Mouse (Mus musculus) lung, postnatal 4 days (tissue): Measurements from ENCODE around the gene Acot13.

ENCODE experiments used
- DNase-seq, 2 experiments: peaks; one replicate each; pipeline ENCODE4 v3.0.0; 2021

Acot13 gene

DNA sequence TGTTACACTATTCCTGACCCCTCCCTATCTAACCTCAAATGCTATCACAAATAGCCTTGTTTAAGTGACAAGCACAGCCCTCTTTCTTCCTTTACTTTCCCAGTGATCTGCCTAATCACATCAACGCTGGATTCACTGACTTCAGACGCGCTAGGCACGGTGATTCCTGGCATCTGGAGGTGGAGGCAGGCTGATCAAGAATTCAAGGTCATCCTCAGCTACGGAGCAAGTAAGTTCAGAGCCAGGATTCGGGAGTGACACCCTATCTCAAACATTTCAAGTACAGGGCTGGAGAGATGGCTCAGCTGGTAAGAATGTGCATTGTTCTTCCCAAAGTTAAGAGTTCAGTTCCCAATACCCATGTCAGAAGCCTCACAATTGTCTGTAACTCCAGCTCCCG lies 5.2 kb downstream of the Acot13 start:
- no peak for DNase-seq

DNA sequence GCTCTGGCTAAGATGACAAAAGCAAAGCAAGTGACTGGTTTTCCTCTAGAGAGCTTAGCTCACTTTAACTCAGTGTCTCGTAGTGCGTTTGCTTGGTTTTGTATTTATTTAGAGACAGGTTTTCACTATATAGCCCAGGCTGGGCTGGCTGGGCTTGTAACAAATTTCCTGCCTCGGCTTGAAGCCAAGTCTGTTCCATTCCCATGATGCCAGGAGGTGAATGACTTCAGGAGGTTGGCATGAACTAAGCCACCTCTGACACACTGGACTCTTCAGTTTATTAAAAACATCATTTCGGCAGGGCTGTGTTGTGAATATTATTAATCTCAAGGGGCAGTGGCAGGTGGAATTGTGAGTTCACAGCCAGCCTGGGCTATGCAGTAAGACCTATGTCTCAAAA lies 5.8 kb downstream of the Acot13 start:
- no peak for DNase-seq

DNA sequence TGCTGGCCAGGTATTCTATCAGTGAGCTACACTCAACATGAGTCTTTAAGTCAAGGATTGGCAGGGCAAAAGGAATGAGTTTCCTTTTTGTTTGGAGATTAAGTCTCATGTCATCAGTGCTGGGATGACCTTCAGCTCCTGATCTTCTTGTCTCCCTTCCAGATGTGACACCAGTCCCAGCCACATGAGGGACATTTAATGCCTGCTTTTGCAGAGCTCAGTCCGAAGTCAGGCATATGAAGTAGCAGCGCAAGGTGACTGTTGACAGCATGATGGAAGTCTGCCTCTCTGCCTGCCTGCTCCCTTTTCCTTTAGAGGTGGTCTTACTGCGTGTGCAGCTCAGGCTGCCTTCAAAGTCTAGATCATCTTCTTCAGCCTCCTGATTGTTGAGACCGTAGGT lies 6.7 kb downstream of the Acot13 start:
- DNase-seq, result no peak

DNA sequence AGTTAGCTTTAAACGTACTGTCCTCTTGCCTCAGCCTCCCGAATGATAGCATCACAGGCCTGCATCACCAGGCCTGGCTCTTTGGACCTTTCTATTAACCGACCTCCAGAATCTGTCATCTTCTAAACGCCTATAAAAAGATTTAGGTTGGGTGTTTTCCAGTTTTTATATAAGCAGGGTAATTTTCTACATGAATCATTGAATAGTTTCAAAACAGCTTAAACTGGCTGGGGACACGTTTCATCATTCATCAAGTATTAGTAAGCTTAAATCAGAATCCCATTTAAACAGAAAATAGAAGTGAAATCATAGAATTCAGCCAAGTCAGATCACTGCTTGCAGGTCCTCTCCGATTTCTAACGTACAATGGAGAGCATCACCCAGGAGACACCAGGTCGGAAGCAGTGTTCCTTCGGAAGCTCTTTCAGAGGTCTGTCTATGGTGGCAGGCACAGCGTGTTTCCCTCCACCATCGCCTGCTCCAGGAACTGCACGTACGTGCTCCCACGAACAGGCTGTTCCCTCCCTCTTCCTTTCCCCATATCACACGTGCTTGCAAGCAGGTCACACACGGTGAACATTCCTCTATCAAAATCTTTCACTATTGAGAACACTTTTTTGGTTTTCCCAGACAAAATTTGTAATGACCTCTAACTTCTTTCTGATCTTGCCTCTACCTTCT lies 8.5 kb downstream of the Acot13 start:
- DNase-seq, result no peak

DNA sequence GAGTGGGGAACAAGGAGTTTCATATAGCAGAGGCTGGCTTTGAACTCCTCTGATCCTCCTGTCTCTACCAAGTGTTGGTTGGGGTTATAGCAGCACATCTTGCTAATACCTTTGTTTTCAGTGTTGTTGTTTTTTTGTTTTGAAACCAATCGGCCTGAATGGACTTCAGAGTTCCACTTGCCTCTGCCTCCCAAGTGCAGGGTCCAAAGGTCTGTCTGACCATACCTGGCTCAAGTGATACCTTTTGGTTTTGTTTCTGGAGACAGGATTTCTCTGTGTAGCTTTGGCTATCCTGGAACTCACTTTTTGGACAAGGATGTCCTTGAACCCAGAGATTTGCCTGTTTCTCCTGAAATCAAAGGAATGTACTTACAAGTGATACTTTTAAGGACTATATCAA lies 11.4 kb downstream of the Acot13 start:
- no peak for DNase-seq

DNA sequence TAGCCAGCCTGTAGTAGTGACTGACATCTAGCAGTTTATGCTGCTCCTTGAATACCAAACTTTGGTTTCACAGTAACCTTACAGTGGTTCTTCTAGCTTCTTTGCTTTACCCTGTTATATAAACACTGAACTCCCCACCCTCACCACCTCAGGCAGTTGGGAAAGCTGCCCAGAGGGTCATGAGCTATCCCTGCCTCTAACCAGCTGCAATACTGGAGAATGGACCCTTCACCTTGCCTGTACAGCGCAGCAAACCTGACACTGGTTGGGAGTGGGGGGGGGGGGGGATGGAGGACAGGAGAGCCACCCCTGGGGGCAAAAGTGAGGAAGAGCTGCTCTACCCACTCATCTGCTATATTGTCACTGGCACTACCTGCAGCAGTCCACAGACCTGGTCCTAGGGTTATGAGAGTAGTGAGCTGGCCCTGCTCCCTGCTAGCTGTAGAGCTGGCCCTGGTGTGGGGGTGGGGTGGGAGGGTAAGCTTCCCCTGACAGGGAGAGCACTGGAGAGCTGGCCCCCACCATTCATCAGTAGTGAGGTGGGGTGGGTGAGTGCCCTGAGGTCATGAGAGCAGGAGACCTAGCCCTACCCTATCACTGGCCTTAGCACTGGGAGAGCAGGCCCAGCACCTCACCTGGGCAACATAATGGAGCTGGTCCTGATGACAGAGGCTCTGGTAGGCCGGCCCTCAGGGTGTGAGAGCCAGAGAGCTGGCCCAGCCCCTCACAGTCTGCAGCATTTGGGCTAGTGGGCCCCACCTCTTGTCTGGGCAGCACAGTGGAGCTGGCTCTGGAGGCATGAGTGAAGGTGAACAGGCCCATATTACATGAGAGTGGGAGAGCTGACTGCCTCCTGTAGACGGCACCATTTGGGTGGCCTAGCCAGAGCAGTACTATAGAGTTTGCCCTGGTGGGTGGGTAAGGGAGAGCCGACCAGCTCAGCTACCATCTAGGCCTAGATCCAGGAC lies 14.9 kb downstream of the Acot13 start:
- peak; percentile 9 to 29 for DNase-seq

DNA sequence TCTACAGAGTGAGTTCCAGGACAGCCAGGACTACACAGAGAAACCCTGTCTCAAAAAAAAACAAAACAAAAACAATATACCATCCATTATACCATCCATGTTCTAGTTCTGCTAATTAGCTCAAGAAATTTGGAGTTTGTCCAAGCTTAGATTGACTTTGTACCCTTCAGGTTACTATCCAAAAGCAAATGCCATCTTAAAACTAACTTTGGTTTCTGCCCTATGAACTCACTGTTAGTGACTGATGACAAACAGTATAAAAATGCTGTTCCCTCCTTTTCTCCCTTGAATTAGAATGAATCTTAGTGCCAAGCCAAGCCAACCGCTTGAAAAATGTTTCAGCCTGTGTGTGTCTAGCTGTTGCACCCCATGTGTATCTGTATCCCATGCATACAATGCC lies 16.7 kb downstream of the Acot13 start:
- no peak for DNase-seq

DNA sequence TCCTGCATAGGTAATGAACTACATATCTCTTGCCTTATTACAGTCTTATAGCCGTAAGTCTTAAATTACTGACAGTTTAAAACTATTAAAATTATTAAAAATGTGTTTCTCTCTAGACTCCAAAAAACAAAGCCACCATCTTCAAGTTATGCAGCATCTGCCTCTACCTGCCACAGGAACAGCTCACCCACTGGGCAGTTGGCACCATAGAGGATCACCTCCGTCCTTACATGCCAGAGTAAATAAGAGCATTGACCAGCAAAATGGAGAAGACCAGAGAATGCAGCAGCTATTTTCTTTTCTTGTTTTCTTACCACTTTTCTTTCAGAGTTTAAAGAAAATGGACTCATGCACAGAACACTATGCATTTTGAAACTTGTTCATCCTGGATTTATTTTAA lies 18.8 kb downstream of the Acot13 start:
- no peak for DNase-seq

DNA sequence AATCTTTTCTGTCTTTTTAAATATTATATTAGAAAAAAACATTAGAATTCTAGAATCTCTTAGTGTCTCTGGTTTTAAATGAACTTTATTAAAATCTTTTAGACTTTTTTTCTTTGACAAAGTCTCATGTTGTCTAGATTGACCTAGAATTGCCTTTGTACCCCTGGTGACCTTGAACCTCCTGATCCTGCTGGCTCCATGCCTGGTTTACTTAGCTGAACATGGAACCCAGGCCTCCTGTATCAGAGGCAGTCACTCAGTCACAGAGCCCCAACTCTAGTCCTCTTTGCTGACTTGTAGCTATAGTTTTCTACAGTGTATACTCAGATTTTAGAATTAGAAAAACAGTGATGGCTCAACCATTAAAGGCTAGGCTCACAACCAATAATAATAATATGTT lies 25.3 kb downstream of the Acot13 start:
- no peak for DNase-seq

DNA sequence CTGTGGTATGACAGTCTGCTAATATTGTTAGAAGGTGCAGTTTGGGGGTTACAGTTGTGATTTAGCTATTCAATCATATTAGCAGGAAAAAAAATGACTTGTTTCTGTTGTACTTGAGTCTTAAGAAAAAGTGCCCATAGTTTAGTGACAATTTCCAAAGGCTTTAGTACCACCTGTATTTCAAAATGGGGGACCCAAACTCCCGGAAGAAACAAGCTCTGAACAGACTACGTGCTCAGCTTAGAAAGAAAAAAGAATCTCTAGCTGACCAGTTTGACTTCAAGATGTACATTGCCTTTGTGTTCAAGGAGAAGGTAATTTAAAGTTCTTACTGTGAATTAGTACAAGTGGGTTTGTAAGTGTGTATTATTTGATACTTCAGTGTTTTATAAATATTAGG lies 28.1 kb downstream of the Acot13 start:
- DNase-seq, result no peak

DNA sequence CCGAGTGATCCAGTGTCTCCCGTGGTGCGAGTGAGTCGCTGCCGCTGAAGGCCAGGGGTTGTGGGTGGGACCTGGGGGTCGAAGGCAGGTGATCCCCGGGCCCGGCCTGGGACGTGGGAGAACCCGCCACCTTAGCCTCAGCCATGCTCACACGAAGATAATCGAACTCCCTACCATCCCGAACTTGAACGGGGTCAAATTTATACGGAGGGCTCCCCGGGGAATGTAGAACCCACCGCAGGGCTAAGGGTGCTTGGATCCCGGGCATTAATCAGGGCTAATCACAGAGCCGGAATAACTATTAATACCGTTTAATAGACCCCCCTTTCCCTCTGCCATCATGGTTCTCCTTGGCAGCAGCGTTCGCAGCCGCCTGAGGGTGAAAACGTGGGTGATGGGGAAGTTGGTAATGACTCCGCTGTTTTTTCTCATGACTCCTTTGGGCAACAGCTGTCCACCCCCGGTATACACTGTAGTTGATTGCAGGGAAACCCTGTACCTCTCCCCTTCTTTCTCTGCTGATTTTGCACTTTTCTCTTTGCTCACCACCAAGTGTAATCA lies 29.1 kb downstream of the Acot13 start:
- peak; percentile 31 to 54 for DNase-seq

DNA sequence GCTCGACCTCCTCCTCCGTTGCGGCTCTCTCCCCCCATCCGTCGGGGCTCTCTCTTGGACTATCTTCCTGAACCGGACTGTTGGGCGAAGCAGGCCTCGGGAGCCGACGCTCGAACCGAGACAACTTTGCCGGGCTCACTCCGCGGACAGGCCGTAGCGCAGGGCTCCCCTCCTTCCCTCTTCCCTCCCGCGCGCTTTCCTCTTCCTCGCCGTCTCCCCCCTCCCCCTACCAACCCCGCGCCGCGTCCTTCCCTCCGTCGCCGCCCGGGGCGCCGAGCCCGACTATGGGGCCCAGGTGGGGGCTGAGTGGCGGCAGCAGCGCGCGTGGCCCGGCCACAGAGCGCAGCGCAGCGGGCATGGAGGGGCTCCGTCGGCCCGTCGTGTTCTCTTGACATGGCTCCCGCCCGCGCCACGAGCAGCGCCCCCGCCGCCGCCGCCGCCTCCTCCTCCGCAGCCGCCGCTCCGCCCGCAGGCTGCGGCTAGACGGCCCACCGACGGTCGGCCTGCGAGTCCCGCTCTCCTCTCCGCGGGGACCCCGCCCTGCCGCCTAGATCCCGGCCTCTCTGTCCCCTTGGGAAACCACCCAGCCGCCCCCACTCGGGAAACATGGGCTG lies 29.9 kb downstream of the Acot13 start, which contains the start of gene BC005537:
TSS of gene BC005537 (plus strand) at position 350 of the 614 bp plus-strand sequence.
- DNase-seq, result peak in 1 of 2 experiments; percentile 76

DNA sequence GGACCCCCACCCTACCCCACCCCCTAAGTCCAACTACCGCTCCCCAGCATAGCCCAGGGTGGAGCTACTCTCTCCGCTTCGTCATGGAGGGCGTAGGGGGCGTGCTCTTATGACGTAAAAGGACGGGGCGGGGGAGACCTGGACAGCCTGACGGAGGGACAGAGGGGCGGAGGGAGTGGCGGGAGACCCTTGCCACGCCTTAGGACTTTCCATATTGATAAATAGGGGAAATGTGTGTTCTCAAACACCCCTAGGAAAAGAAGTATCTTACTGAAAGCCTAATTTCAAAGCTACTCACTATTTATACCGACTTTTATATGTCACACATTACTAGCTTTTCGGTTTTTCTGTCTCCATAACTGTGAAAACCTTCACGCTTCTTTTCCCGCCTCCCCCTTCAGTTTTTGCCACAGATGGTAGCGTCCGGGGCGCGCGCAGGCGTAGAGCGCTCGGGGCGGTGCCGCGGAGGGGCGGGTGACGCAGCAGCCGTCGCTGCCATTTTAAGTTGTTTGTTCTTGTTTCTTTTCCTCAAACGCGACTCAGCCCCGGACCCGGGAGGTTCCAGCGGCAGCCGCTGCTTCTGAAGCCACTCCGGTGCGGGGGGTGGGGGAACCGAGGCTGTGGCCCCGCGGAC lies 30.5 kb downstream of the Acot13 start:
- peak; percentile 97 to 98 for DNase-seq

DNA sequence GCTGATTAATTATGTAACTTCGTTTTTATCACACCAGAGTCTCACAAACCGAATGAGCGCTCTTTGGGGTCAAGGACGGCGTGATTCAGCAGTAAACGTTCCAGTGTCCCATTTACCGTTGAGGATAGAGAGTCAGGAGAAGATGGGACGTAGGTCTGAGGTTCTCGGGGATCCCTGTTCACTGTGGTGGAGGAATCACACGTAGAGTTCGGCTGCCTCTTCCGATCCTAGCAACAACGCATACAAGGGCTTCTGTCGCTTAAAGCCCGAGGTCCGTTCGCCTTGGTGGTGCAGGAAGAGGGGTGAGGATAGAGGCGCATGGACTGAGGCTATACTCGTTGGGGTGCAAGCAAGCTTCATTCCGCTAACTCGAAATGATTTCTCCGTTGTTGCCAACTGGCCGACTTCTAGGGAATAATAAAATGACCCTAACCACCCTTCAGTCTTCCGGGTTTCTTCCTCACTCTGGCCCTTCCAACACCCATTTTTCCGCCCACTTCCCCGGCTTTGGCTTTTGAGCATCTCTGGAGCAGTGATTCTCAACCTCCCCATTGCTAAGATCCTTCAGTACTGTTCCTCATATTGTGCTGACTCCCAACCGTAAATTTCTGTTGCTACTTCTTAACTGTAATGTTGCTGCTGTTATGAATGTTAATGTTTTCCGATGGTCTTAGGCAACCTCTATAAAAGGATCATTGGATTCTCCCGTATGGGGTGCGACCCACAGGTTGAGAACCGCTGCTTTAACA lies 31.2 kb downstream of the Acot13 start:
- DNase-seq, result peak; percentile 32 to 46

DNA sequence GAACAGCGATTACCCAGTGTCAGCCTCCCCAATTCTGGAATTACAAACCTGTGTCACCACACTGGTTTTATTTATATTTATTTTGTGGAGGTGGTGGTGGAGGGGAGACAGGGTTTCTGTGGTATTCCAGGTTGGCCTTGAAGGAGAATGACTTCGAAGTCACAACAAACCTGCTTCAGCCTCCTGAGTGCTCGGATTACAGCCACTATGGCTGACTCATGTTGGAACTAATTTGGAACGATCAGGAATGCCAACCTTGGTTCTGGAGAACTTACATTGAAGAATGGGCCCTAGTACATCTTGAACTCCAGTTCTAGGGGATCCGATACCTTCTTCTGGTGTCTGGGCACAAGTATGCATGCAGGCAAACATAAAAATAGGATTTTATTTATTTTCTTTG lies 32.0 kb downstream of the Acot13 start:
- DNase-seq, result no peak

DNA sequence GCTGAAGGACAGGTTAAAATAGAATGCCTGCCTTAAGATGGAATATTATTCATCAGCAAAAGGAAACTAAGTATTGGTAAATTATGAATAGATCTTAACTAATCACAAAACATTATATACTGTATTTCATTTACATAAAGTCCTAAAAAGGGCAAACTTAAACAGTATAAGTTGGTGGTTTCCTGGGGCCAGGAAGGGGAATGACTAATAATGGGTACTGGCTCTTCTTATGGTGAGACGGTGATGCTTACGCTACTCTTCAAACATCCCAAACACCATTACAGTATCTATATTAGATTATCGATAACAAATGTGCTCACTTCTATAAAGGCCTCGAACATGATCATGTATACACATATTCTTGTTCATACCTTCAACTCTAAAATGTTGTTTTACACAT lies 32.7 kb downstream of the Acot13 start:
- DNase-seq, result no peak

DNA sequence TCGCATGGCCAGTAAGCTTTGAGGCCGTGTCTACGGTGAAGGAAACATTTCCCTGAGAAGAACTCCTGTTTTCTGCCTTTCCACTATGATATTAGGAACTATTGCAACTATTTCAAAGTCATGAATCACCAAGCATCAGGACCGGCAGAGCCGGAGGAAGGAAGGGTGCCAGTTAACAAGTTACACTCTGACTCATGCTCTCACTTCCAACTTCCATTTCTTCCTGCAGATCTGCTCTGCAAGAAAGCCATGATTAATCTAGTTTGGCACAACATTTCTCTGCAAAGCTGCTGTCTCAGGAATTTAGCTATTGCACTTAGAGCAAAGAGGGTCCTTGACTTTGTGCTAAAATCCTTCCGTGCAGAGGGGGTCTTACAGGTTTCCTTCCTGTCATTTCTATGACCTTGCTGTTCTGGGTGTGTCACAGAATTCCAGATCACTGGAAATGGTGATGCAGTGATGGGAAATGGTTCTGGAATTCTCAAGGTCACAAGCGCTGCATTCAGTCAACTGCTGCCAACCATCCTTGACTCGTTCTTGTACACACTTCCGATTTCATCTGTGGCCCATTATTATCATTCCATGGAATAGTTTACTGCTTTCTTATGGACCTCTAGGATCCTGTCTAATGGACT lies 38.8 kb downstream of the Acot13 start:
- DNase-seq, result no peak

DNA sequence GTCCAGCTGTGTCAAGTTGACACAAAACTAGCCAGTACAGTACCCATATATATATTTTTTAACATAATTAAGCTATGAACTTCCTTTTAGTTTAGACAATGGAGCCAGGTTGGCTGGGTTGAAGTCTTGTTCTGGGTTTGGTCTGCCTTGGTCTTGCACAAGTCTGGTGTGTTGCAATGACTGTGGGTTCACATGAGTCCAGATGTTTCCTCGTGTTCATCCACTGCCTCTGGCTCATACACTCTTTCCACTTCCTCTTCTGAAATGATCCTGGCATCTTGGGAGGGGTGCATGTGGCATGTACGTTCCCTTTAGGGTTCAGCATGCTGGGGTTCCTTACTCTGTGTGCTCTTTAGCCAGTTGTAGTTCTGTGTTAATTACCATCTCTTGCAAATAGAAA lies 40.0 kb downstream of the Acot13 start:
- DNase-seq, result peak; percentile 47 to 62

DNA sequence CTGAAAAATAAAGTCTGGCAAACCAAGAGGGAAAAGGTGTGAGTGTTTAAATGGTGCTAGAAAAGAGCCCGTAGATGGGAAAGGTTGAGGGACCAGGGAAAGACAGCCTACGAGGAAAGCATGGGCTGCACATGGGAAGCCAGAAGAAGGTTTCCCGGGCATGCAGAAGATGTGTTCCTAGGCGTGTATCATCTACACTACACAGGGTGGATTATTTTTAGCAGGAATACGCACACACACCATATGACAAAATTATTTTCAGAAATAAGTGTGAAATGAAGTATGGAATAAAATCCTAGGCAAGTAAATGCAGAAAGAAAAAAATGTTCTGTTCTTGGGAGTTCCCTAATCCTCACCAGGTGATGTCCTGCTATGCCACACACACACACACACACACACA lies 43.9 kb downstream of the Acot13 start:
- no peak for DNase-seq

DNA sequence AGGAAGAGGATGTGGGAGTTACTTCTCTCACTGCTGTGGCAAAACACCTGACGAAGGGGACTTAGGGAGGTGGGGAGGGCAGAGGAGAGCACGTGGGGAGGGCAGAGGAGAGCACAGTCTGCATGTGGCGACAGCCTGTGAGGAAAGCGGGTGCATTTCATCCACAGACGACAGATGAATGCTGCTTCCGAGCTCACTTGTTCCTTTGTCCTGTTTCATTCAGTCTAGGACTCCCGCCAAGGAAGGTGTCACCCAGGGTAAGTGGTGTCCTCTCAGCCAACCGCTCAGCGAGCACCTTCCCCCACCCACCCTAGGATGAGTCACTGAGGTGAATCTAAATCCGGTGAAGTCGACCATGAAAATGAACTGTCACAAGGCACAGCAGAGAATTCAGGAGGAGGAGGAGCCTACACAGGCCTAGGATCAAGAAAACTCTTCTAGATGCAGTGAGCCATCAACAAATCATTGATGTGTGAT lies 45.3 kb downstream of the Acot13 start:
- DNase-seq, result no peak

DNA sequence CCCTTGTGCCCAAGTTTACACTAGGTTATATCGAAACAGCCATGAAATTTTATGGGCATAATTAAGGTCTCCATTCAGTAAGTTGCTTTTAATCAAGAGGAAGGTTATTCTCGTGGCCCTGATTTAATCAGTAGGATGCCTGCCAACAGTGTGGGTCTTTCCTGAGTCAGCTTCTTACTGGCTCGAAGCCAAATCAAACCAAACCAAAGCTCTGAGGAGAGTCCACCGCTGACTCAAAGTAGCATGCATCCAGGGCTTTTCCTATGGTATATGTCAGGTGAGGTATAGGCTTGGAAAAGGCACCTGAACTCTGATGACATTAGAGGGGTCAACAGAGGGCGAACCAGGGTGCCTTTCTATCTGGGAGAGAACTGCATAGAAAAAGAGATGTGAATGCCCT lies 49.4 kb downstream of the Acot13 start:
- DNase-seq, result peak in 1 of 2 experiments; percentile 28
